Mouse (Mus musculus): ENCODE results near the gene Slx4ip. TPM values are rescaled to one million over a fixed set of nuclear protein-coding genes. Genes with fewer than 3 reads are reported as not detected.
A peak's percentile ranks its signal among the peaks of the same experiment; 100 is the strongest.

Slx4ip gene
- polyA plus RNA-seq, 1 experiment: 4.0 TPM

- H3K4me1 ChIP-seq (ENCODE audit: control insufficient read depth, insufficient read depth, low read length): no peaks in the 10 kb centered on the region
Measured at GRCm38 (mm10) chr2:137109321-137110213, 218.5 kb downstream of the Slx4ip start.

GRCm38 (mm10) chr2:137110214-137110898, 219.3 kb downstream of the Slx4ip start:
- TF ChIP-seq CTCF (IDR thresholded peaks at IDR 0.05; ENCODE audit: extremely low read depth, insufficient read depth, low read length) (no peak), POLR2A (IDR thresholded peaks at IDR 0.05; ENCODE audit: extremely low read depth, insufficient read depth, low read length) (no peak)
- Histone ChIP-seq H3K4me3 (ENCODE audit: insufficient read depth, low read length) (no peak overlapping the region), H3K27ac (ENCODE audit: insufficient read depth, low read length) (no peak overlapping the region), H3K4me1 (ENCODE audit: control insufficient read depth, insufficient read depth, low read length) (no peaks in the 10 kb centered on the region)

More at GRCm38 (mm10) chr2:137109321-137110213, 218.5 kb downstream of the Slx4ip start:
- TF ChIP-seq POLR2A (IDR thresholded peaks at IDR 0.05; ENCODE audit: extremely low read depth, insufficient read depth, low read length) (no peak), CTCF (IDR thresholded peaks at IDR 0.05; ENCODE audit: extremely low read depth, insufficient read depth, low read length) (no peak)
- H3K4me3 ChIP-seq (ENCODE audit: insufficient read depth, low read length): no peak overlapping the region
- no peak overlapping the region for H3K27ac ChIP-seq (ENCODE audit: insufficient read depth, low read length)

GRCm38 (mm10) chr2:137113288-137114061, 222.5 kb downstream of the Slx4ip start:
- H3K4me3 ChIP-seq (ENCODE audit: insufficient read depth, low read length): peak overlapping the region; percentile 56; the same call in 1 of the 2 replicates
- H3K27ac ChIP-seq (ENCODE audit: insufficient read depth, low read length): no peak overlapping the region
- TF ChIP-seq POLR2A (IDR thresholded peaks at IDR 0.05; ENCODE audit: extremely low read depth, insufficient read depth, low read length): no peak
- no peaks in the 10 kb centered on the region for H3K4me1 ChIP-seq (ENCODE audit: control insufficient read depth, insufficient read depth, low read length)

- Histone ChIP-seq H3K4me3 (ENCODE audit: insufficient read depth, low read length) (peak overlapping the region; percentile 56), H3K27ac (ENCODE audit: insufficient read depth, low read length) (no peak overlapping the region), H3K4me1 (ENCODE audit: control insufficient read depth, insufficient read depth, low read length) (no peaks in the 10 kb centered on the region)
- no peak for TF ChIP-seq POLR2A (IDR thresholded peaks at IDR 0.05; ENCODE audit: extremely low read depth, insufficient read depth, low read length)
- peak; percentile 46 for TF ChIP-seq CTCF (IDR thresholded peaks at IDR 0.05; ENCODE audit: extremely low read depth, insufficient read depth, low read length)
Measured at GRCm38 (mm10) chr2:137114248-137115096, 223.5 kb downstream of the Slx4ip start.

- no peak for TF ChIP-seq CTCF (IDR thresholded peaks at IDR 0.05; ENCODE audit: extremely low read depth, insufficient read depth, low read length)
- TF ChIP-seq POLR2A (IDR thresholded peaks at IDR 0.05; ENCODE audit: extremely low read depth, insufficient read depth, low read length): no peak
- Histone ChIP-seq H3K4me1 (ENCODE audit: control insufficient read depth, insufficient read depth, low read length) (no peaks in the 10 kb centered on the region), H3K27ac (ENCODE audit: insufficient read depth, low read length) (peak overlapping the region; percentile 32)
Measured at GRCm38 (mm10) chr2:137115241-137116024, 224.4 kb downstream of the Slx4ip start.

GRCm38 (mm10) chr2:137116025-137116674, 225.1 kb downstream of the Slx4ip start, which contains the start of gene Jag1:
Gene Jag1 (minus strand): TSS chr2:137116644.
- TF ChIP-seq CTCF (IDR thresholded peaks at IDR 0.05; ENCODE audit: extremely low read depth, insufficient read depth, low read length) (no peak), POLR2A (IDR thresholded peaks at IDR 0.05; ENCODE audit: extremely low read depth, insufficient read depth, low read length) (no peak)
- peak within 1 kb of the TSS; percentile 56 for H3K4me3 ChIP-seq (ENCODE audit: insufficient read depth, low read length)
- H3K27ac ChIP-seq (ENCODE audit: insufficient read depth, low read length): peak within 1 kb of the TSS; percentile 85
- H3K4me1 ChIP-seq (ENCODE audit: control insufficient read depth, insufficient read depth, low read length): no peaks in the 10 kb centered on the region

More at GRCm38 (mm10) chr2:137115241-137116024, 224.4 kb downstream of the Slx4ip start:
- H3K4me3 ChIP-seq (ENCODE audit: insufficient read depth, low read length): peak overlapping the region; percentile 56

- Histone ChIP-seq H3K4me3 (ENCODE audit: insufficient read depth, low read length) (peak overlapping the region; percentile 56), H3K4me1 (ENCODE audit: control insufficient read depth, insufficient read depth, low read length) (no peaks in the 10 kb centered on the region), H3K27ac (ENCODE audit: insufficient read depth, low read length) (peak overlapping the region; percentile 85)
- TF ChIP-seq CTCF (IDR thresholded peaks at IDR 0.05; ENCODE audit: extremely low read depth, insufficient read depth, low read length) (no peak), POLR2A (IDR thresholded peaks at IDR 0.05; ENCODE audit: extremely low read depth, insufficient read depth, low read length) (peak; percentile 28; the same call in 1 of the 2 replicates)
Measured at GRCm38 (mm10) chr2:137116675-137117320, 225.8 kb downstream of the Slx4ip start.

Data from cortical plate, adult 2 months (tissue).